Mouse (Mus musculus): ENCODE measurements around the gene Eif3g.

- TF ChIP-seq POLR2A (IDR thresholded peaks at IDR 0.05; ENCODE audit: insufficient read depth, low read depth, low read length) (no peak), CTCF (IDR thresholded peaks at IDR 0.05; ENCODE audit: insufficient read depth, low read depth, low read length) (no peak)
These were observed 5.4 kb downstream of the Eif3g start for GRCm38 (mm10) chr9:20893069-20893468.

All from olfactory bulb, adult 2 months (tissue).